Mouse (Mus musculus) ovary, postnatal 10 days (tissue): ENCODE results near the gene Cysrt1.
A peak's percentile ranks its signal among the peaks of the same experiment; 100 is the strongest.
"Not testable (repeated sequence)": the region's sequence is repeated elsewhere in the genome, so short reads cannot be mapped to it uniquely, and the experiment has no call there.

Experiments
- DNase-seq: peaks from one replicate; pipeline ENCODE4 v3.0.0; 2022; ENCODE audit warnings: low spot score

The Cysrt1 gene

DNA sequence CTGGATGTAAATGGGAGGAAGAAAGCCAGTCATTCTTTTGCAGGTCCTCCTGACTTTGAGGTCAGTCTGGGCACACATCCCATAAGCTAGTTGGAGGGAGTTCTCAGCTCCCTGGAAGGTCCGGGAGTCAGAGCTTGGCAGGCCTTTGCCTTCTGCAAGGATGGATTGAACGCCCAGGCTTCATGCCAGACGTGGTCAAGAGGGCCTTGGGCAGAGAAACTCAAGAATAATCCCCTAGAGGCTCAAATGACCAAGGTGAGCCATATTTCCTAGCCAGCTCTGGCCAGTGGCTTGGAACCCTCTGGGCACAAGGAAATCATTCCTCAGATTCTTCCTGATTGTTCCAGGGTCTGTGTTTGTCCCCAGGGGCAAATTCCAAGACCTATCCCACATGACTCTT lies 22.6 kb upstream of the Cysrt1 start:
- no peak for DNase-seq

DNA sequence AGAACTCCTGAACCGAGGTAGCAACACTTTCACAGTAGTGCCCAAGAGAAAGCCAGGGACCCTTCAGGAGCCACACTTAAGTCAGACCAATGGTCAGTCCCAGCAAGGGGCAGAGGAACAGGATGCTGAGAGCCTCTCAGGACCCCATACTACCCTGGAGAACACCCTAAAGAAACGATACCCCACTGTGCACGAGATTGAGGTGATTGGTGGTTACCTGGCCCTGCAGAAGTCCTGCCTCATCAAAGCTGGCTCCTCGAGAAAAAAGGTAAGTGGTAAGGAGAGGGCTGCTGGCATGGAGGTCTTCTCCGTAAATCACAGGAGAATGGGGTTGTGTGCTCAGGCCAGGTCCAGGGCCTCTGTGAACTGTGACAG lies 22.0 kb upstream of the Cysrt1 start:
- DNase-seq = no peak

DNA sequence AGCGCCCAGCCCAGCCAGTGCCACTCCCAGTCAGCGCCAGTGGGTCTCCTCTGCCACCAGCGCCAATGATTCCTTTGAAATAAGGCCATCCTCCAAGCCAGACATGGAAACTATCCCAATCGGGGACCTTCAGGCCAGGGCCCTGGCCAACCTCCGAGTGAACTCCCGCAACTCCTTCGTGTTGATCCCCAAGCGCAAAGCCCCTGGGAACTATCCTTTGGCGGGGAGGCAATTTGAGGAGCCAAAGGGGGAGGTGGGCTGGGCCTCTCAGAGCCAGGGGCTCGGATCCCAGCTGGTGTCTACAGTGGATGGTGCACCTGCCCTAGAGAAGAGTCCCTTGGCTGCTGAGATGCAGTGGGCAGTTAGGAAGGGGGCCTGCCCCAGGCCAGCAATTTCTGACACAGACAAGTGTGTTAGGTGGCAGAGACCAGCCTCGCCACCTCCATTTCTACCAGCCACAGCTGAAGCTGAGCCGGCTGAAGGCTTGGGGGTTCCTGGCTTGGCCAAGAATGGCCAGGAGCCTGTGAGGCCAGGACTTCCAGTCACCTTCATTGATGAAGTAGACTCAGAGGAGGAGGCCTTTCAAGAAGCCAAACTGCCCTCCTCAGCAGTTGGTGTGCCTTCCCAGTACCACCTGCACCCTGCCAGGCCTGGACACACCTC lies 21.5 kb upstream of the Cysrt1 start:
- no peak for DNase-seq

DNA sequence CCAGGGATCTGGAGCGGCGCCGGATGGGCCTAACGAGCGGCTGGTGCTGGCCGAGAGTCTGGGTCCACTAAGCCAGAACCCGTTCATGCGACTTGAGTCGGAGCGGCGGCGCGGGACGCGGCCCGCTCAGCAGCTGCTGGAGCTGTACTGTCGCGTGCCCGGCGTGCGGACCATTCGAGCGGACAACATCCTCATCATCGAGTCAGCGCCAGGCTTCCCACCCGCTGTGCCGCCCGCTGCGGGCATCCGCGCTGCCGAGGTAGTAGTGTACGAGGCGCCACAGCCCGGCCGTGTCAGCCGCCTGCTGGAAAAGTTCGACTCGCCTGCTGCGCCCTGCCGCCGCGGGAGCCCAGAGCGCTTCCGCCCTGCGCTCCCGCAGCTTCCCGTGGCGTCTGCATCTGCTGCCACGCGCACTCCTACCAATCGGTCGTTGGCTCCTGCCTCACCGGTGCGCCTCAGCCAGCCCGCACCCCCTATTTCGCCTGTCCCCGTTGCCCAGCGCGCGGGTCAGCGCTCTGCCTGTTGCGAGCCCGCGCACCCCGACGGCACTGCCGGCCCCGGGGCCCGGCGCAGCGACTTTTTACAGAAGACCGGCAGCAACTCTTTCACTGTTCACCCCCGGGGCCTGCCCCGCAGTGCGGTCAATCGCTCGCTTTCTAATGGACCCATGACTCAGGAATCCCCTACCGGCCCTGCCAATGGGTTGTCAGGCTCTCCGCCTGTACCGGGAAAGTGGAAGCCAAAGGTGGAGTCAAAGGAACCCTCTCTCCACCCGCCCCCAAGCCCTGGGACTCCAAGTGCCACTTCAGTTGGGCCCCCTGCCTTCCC lies 20.8 kb upstream of the Cysrt1 start:
- DNase-seq = no peak

DNA sequence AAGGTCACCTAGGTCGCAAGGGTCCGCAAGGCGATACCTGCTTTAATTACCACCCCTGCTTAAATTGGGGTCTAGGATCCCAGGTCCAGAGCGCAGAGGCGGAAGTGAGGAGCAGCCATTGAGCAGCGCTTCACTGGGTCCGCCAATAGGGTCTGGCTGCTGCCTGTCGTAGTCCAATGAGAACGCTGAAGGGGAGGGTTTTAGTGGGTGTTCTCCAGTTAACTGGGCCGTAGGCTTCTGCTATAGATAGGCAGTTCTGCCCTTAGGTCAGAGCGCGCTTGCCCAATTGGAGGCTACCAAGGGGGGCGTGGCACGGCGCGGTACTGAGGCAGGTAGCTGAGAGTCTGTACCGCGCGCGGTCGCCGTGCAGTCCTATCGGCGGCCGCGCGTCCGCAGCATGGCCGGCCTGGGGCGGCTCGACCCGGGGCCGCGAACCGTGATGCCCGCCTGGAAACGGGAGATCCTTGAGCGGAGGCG lies 20.1 kb upstream of the Cysrt1 start, which contains the start of gene Tprn:
Tprn (plus strand) TSS at position 328 of the 477 bp plus-strand sequence.
- DNase-seq = peak; percentile 82

DNA sequence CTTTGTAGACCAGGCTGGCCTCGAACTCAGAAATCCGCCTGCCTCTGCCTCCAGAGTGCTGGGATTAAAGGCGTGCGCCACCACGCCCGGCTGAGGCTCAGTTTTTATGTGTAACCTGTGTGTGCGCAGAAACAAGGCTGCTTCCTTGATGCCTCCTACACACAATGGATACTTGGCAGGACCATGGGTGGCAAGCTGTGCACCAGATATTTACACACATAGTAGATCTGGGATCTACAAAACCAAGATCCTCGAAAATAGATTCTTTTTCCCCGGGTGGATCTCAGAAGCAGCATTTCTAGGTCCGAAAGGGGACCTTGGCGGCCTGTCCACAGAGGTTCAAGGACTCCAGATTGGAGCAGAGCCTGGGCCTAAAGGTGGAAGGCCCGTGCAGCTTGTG lies 19.6 kb upstream of the Cysrt1 start:
- DNase-seq = no peak

DNA sequence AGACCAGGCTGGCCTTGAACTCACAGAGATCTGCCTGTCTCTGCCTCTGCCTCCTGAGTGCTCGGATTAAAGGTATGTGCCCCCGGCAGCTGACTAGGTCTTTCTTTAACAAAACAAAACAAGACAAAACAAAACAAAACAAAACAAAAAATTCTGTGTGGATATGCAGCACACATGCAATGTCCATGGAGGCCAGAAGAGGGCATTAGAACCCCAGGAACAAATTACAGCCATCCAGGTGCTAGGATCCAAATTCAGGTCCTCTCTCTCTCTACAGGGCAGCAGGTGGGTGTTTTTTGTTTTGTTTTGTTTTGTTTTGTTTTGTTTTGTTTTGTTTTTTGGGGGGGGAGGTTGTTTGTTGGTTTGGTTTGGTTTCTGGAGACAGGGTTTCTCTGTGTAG lies 16.6 kb upstream of the Cysrt1 start:
- no peak for DNase-seq

DNA sequence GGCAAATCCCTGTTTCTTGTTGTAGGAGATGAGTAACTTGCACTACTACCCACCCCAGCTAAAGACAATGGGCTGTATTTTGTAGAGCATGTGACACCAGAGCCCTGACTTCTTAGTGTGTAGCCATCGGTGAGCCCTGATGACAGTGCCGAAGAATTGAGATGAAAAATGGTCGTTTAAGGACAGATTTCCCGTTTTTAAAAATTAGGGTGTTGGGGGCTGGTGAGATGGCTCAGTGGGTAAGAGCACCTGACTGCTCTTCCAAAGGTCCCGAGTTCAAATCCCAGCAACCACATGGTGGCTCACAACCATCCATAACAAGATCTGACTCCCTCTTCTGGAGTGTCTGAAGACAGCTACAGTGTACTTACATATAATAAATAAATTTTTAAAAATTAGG lies 15.0 kb upstream of the Cysrt1 start:
- not testable (repeated sequence) for DNase-seq

DNA sequence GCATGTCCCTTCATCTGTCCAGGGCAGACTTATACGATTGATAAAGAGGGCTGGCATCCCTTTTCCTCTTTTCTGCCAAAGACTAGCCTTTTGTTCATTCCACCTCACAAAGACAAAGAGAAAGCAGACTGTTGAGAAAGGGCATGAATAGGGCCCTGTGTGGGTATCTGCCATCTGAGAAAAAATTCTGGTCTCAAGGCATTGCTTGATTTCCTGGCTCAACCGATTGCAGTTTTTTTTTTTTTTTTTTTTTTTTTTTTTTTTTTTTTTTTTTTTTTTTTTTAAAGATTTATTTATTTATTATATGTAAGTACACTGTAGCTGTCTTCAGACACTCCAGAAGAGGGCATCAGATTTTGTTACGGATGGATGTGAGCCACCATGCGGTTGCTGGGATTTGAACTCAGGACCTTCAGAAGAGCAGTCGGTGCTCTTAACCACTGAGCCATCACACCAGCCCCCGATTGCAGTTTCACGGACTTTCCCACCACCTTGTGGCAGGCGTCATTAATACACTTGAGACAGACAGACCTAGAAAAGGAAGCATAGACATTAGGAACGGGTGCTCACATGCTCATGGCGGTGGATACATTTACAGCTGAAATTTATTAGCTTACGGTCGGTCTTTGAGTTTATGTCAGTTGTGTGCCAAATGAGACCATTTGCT lies 14.3 kb upstream of the Cysrt1 start:
- DNase-seq = not testable (repeated sequence)

DNA sequence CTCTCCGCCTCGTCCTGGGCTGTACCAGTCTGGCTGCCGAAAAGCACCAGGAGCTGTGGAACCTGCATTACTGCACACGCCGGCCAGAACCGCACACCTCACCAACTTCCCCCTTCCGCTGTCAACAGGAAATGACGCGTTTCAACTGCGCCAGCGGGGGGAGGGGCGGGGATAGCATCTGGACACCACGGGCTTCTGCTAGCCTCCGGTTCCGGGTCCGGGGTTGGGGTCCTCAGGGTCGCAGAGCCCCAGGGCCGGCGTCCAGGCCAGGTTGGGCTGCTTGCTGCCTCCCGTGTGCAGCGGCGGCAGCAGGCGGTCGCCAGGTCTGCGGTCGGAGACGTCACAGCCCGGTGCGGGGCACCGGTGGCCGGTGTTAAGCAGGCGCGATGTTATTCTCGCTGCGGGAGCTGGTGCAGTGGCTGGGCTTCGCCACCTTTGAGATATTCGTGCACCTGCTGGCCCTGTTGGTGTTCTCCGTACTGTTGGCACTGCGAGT lies 13.1 kb upstream of the Cysrt1 start, which contains the start of gene Tmem203:
Tmem203 (plus strand) TSS at position 156 of the 496 bp plus-strand sequence.
- DNase-seq = peak; percentile 70

DNA sequence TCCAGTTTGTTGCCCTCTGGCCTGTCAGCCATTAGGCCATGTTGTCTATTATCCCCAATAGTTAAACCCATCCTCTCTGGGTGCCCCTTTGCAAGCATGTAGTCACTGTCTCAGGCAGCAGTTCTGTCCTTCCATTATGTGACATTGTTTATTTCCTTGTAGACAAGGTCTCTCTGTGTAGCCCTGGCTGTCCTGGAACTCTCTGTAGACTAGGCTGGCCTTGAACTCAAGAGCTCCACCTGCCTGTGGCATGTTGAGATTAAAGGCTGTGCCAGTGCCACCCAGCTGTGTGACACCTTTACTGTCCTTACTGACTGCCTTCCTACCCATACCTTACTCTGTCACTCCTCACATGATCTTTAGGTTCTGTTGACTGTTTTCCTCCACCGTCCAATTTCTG lies 10.1 kb upstream of the Cysrt1 start:
- DNase-seq = no peak

DNA sequence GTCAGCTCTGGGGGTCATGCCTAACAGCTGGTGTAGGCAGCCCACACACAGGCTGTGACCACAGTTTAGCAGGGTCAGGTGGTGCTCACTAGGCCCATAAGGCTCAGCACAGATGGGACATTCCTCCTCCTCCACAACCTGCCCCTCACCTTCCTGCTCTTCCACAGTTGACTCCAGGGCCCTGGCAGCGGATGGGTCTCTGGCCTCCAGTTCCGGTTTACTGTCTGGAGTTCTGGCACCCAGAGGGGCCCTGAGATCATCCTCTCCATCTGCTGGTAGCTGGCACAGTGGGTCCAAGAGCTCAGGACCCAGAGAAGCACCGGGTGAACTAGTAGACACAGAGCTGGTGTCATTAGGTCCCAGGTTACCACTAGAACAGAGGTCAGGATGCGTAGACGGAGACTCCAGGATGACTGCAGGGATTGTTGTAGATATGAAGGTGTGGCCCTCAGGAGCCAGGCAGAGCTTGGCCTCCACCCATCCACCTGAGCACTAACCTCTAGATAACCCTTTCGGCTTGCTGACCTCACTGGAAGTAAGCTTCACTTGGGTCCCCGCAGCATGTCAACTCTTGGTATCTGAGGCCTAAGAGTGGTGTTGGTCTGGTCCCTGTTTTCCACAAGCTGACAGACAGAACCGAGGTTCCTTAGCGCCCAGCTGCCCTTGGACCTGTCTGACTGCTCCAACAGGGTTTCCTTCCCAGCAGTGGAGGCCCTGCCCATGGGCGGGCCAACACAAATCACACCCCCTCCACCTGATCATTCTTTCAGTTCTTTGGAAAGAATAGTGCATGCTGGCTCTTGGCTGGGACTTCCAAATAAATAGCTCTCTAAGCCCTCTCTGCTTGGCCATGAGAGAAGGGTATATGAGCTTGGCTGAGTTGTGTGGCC lies 4.2 kb upstream of the Cysrt1 start, which contains the start of gene AL732309.1:
AL732309.1 (minus strand) TSS at position 681 of the 890 bp plus-strand sequence.
- no peak for DNase-seq

DNA sequence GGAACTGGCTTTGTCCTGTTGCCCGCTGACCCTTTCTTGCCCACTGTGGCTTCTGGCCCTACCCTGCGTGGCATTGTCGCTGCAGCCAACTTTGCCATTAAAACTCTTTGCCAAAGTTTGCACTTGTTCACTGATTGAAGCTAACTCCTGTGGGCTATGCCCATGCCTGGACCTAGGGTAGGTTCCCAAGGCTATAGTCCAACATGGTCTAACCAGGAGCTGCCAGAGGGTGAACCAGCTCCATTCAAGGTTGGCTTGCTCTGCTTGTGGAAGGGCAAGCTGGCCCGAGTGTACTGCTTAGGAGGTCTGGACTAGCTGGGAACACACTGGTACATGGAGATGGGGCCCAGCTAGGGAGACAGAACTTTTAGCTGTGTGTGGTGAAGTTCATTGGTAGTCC lies 1.9 kb upstream of the Cysrt1 start:
- DNase-seq = no peak

DNA sequence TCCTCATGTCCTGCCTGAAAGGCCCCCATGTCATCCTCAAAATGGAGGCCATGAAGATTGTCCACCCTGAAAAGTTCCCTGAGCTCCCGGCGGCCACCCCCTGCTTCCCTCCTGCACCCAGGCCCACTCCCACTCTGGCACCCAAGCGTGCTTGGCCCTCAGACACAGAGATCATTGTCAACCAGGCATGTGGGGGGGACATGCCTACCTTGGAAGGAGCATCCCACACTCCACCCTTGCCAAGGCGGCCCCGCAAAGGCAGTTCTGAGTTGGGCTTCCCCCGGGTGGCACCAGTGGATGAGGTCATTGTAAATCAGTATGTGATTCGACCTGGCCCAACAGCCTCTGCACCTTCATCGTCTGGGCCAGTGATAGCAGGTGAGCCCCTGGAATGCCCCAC lies 1.1 kb upstream of the Cysrt1 start:
- DNase-seq = no peak

DNA sequence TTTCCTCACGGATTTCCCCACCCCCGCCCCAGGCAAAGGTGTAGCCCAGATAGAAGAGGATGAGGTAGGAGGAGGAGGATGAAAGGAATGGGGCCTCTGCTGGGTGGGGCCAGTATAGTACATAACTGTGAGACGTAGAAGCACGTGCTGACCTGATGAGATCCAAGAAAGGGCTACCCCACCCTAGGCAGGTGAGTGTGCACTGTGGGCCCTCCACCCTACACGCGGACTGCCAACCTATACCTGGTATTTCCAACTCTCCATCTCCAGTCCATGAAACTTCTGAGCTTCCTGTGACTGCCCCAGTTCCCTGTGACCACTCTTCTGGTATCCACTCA lies 845 bp downstream of the Cysrt1 start:
- DNase-seq = no peak

DNA sequence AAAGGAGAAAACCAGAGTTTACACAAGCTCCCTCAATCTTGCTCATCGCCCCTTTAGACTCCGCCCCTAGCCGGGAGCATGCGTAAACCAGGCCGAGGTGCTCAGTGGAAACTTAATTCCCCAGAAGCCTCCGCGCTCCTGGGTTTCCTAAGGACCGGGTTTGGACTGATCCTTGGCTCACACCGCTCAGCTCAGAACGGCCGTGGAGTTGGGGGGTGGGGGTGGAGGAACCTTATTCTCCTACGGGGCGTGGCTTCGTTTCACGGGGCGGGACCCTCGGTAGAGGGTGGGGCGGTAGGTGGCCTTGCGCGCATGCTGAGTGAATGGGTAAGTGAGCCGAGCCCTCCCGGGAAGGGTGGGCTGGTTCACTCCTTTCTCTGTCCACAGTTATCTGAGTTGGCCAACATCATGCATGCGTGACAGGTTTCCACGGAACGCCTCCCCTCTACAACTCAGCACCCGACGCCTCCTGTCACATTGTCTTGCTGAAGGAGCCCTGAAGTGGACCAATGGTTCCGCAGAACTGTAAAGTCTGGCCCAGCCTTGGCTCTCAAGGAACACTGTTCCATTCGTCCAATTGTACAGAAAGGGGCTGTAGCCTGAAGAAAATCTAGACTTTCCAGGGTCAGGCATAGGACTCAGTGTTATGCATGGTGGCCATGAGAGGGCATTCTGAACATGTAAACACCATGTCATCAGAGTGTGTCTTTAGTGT lies 1.4 kb downstream of the Cysrt1 start:
- no peak for DNase-seq

DNA sequence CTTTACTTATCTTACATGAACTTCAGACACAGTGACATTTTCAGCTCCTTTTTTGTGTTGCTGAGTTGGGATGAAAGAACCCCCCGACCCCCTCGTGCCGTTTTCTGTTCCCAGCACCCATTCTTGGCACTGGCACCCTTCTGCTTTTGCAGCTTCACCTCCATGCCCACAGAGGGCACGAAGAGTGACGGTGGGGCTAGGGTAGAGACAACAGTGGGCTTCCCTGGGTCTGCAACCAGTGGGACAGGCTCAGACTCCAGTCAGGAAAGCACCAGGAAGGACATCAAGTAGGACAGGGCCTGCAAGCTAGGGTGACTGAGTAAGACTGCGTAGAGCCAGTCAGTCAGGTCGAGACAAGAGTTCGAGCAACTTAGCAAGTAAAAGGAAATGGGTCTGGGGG lies 1.9 kb downstream of the Cysrt1 start:
- DNase-seq = no peak

DNA sequence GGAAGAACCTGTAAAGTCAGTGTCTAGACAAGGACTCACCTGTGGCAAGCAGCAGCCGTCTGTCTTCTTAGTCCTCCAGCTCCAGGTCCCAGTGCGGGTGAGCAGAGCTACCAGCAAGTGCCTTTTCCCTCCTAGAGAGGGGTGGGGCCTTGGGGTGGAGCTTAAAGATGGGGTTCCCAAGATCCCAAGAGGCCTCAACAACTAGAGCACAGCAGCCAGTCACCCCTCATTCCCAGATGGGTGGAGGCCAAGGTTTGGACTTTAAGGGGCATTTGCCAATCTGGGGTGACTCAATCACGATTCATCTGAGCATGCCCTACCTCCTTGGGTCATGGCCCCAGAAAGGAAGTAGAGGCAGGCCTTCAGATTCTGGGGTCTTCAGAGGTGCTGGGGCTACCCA lies 2.5 kb downstream of the Cysrt1 start:
- DNase-seq = no peak

DNA sequence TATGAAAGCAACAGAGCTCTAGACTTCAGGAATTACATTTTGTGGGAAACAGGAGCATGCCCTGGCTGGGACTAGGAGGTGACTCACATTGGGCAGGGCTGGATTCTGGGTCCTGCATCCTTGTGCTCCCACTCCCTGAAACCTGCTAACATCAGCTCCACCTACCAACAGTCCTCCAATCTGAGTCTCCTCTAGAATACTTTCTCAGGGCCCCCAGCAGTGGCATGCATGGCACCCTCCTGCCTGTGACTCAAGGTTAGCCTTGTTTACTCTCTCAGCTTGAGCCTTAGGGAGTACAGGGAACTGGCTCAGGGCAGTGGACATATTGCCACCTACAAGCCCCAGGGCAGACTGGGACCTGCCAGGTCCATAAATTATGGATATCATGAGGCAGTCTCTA lies 4.1 kb downstream of the Cysrt1 start:
- no peak for DNase-seq

DNA sequence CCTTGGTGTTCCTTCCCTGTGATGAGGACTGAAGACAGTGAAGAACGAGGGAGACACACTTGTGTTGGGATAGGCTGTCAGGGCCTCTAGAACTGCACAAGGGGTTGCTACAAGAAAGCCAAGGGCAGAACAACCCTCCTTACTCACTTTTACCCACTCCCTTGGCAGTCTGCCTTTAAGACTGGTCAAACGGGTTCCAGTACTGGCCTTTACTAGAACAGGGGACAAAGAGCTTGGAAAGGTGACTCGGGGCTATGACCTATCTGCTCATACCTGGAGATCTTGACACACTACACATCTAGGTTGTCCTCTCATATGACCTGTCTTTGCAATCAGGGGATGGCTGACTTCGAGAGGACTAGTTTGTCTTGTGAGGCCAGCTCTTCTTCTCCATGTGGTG lies 4.7 kb downstream of the Cysrt1 start:
- DNase-seq = no peak

DNA sequence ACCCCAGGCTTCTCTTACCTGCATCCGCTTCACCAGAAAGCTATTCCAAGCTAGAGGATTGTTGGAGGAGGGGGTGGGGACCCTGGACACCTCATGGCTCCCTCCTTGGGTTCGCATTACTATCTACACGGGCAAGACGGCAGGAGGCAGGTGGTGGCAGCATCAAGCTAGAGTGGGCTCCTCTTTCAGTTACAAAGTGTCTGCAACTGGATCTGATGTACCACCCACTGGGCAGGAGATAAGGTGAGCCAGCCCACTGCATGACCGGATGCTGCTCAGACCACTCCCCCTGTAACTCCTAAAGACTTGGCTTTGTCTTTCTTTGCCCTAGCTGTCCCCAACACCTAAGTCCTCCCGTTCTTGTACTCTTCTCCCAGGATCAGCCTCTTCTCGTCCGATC lies 5.6 kb downstream of the Cysrt1 start, which contains the start of gene Rnf224:
Rnf224 (minus strand) TSS at position 174 of the 400 bp plus-strand sequence.
- no peak for DNase-seq
